Mouse (Mus musculus): Measurements from ENCODE around the gene Mtln.

- TF ChIP-seq POLR2A (IDR thresholded peaks at IDR 0.05; ENCODE audit: low read depth, low read length) (no peak), CTCF (IDR thresholded peaks at IDR 0.05; ENCODE audit: borderline replicate concordance, insufficient read depth, low read length) (no peak)
Observed at GRCm38 (mm10) chr2:127787226-127787625, 5.1 kb downstream of the Mtln start.

Data from embryonic fibroblast, embryonic 13.5 days (primary cell).